Mouse (Mus musculus) C2C12 (cell line): ENCODE results near the gene Mink1. TPM values are rescaled to one million over a fixed set of nuclear protein-coding genes. Genes with fewer than 3 reads are reported as not detected.

Source experiments
- H3K27me3 ChIP-seq: one replicate; pipeline ENCODE4 v1.6.1; 2011; ENCODE audit not compliant: control insufficient read depth, insufficient read depth, insufficient read length
- H3K36me3 ChIP-seq: one replicate; pipeline ENCODE4 v1.6.1; 2011; ENCODE audit not compliant: control insufficient read depth, insufficient read depth
- H3K4me3 ChIP-seq: one replicate; pipeline ENCODE4 v1.5.1; 2011; ENCODE audit warnings: mild to moderate bottlenecking, control low read depth; ENCODE audit not compliant: poor library complexity, insufficient read depth, severe bottlenecking
- H3K79me2 ChIP-seq: one replicate; pipeline ENCODE4 v1.6.1; 2011; ENCODE audit not compliant: control insufficient read depth, insufficient read depth
- H3K79me3 ChIP-seq: one replicate; pipeline ENCODE4 v1.6.1; 2011; ENCODE audit warnings: low read depth, control low read depth
- H3ac ChIP-seq: one replicate; pipeline ENCODE3; 2011; ENCODE audit warnings: low read depth; ENCODE audit not compliant: control insufficient read depth, insufficient read length
- CEBPB ChIP-seq: IDR thresholded peaks from one replicate; pipeline ENCODE4 v1.6.1; 2011; ENCODE audit warnings: low read depth, mild to moderate bottlenecking, control low read depth, moderate library complexity
- CTCF ChIP-seq: IDR thresholded peaks from one replicate; pipeline ENCODE4 v1.5.1; 2011; ENCODE audit not compliant: control insufficient read depth, insufficient read depth, insufficient read length
- FOSL1 ChIP-seq: IDR thresholded peaks from one replicate; pipeline ENCODE4 v1.8.0; 2011; ENCODE audit warnings: mild to moderate bottlenecking, low read length; ENCODE audit not compliant: poor library complexity, insufficient read depth, severe bottlenecking
- MAX ChIP-seq: IDR thresholded peaks from one replicate; pipeline ENCODE4 v1.6.1; 2011; ENCODE audit warnings: mild to moderate bottlenecking, control low read depth
- MYOD1 ChIP-seq: IDR thresholded peaks from one replicate; pipeline ENCODE4 v1.6.1; 2011; ENCODE audit warnings: low read depth; ENCODE audit not compliant: control insufficient read depth, insufficient read length
- MYOG ChIP-seq: IDR thresholded peaks from one replicate; pipeline ENCODE4 v1.6.1; 2011; ENCODE audit not compliant: control insufficient read depth, insufficient read length; ENCODE audit errors: extremely low read depth
- USF1 ChIP-seq: IDR thresholded peaks from one replicate; pipeline ENCODE4 v1.6.1; 2011; ENCODE audit warnings: low read depth, mild to moderate bottlenecking, control low read depth, moderate library complexity
- polyA plus RNA-seq: library from polyadenylated mRNA; unstranded; fragments of >200 nt; fragmentation: generic; extraction: Trizol; gene quantifications from one replicate; pipeline ENCODE4 v1.2.1, GENCODE M21; 2012; ENCODE audit warnings: missing spikeins

The Mink1 gene
- polyA plus RNA-seq, 1 experiment = 34.5 TPM

GRCm38 (mm10) chr11:70580921-70581320, 18.2 kb downstream of the Mink1 start:
- Histone ChIP-seq H3K27me3 (no peaks in the 10 kb centered on the region), H3K4me3 (no peak overlapping the region), H3ac (no peak overlapping the region), H3K79me3 (peaks cover 48% of the 10 kb centered on the region), H3K36me3 (no peaks in the 10 kb centered on the region), H3K79me2 (peaks cover 98% of the 10 kb centered on the region)
- TF ChIP-seq CEBPB (no peak), CTCF (no peak), MAX (no peak), MYOD1 (no peak), FOSL1 (no peak), USF1 (no peak), MYOG (no peak)

GRCm38 (mm10) chr11:70582196-70582595, 19.5 kb downstream of the Mink1 start:
- Histone ChIP-seq H3K4me3 (no peak overlapping the region), H3K27me3 (no peaks in the 10 kb centered on the region), H3ac (no peak overlapping the region), H3K36me3 (no peaks in the 10 kb centered on the region), H3K79me3 (peaks cover 48% of the 10 kb centered on the region), H3K79me2 (peaks cover 98% of the 10 kb centered on the region)
- TF ChIP-seq CTCF (no peak), MYOD1 (no peak), CEBPB (no peak), MYOG (no peak), USF1 (no peak), MAX (no peak), FOSL1 (no peak)

DNA sequence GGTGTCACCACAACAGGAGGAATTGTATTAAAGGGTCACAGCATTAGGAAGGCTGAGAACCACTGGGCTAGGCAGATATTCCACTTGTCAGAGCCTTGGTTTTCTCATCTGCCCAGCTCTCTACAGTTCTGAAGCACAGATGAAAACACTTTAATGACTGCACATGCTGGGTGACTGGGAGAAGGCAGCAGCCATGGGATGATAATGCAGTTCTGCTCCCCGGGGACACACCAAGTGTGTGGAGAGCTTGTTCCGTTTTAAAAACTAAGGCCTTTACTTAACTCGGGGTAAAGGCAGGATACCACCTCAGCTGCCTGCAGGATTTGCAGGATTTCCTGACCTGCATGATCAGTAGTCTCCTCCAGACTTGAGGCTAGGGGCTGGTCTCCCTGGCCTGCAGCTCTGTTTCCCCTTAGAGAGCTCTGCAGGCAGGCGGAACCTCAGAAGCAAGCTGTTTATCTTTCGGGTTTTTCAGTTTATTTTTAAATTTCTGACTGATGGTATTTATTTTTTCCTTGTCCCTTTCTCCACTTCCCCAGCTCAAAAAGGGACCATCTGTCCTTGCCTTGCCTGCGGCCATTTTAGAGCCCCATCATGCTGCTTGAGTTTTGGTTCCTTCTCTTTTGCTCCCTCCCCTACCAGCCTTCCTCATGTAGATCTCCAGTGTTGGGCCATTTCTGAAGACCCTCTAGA, 20.5 kb downstream of the Mink1 start:
- Histone ChIP-seq H3K79me2 (peaks cover 99% of the 10 kb centered on the region), H3K4me3 (no peak overlapping the region), H3K27me3 (no peaks in the 10 kb centered on the region), H3ac (no peak overlapping the region), H3K36me3 (no peaks in the 10 kb centered on the region), H3K79me3 (peaks cover 53% of the 10 kb centered on the region)
- TF ChIP-seq MYOD1 (no peak), USF1 (no peak), MYOG (no peak), CEBPB (no peak), MAX (no peak), CTCF (no peak), FOSL1 (no peak)

DNA sequence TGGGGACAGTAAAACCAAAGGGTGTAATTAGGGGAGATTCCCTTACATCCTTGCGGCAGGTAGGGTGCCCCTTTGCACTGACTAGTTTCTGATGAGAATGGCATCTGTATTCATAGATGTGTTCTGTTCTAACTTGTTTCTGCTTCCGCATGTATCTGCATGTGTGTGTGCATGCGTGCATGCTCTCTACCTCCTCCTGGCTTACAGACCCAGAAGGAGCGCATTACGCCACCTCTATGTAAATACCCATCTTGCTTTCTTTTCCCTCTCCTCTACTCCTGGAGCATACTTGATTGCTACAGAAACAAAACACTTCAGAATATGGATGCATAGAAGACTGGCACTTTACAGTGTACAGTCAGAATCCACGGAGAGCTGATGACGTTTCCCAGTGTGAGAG, 21.1 kb downstream of the Mink1 start:
- H3K79me3 ChIP-seq = peaks cover 55% of the 10 kb centered on the region
- no peak overlapping the region for H3K4me3 ChIP-seq
- peaks cover 99% of the 10 kb centered on the region for H3K79me2 ChIP-seq
- no peaks in the 10 kb centered on the region for H3K36me3 ChIP-seq
- no peak for TF ChIP-seq MYOG
- no peak for TF ChIP-seq CTCF
- H3ac ChIP-seq = no peak overlapping the region
- H3K27me3 ChIP-seq = no peaks in the 10 kb centered on the region

DNA sequence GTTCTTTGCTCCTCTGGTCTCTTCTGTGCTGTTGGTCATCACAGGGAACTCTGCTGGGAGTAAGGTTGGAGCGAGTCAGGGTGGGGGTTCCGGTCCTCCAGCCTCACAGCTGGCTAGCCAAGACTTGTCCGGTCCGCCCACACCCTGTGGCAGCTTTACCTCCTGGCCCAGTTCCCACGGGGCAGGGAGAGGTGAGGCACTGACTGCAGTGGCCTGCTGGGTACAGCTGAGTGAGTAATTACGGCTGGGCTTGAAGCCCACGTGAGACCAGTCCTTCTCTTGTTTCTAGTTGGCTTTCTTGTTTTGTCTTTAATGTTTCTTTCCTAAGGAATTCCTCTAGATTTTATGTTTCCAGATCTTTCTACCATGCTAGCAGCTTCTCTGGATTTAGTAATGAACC, 22.8 kb downstream of the Mink1 start:
- TF ChIP-seq MAX (peak; percentile 72), USF1 (peak; percentile 50), CEBPB (no peak), MYOD1 (peak; percentile 18)
- Histone ChIP-seq H3K79me3 (peaks cover 57% of the 10 kb centered on the region), H3K4me3 (no peak overlapping the region), H3K79me2 (peaks cover 99% of the 10 kb centered on the region), H3ac (no peak overlapping the region), H3K27me3 (no peaks in the 10 kb centered on the region), H3K36me3 (no peaks in the 10 kb centered on the region)

- Histone ChIP-seq H3K79me2 (peaks cover 98% of the 10 kb centered on the region), H3K4me3 (no peak overlapping the region), H3ac (no peak overlapping the region), H3K79me3 (peaks cover 58% of the 10 kb centered on the region), H3K36me3 (no peaks in the 10 kb centered on the region), H3K27me3 (no peaks in the 10 kb centered on the region)
- TF ChIP-seq MYOD1 (no peak), MAX (no peak)
These were observed 23.6 kb downstream of the Mink1 start for GRCm38 (mm10) chr11:70586261-70586660.

- Histone ChIP-seq H3K36me3 (no peaks in the 10 kb centered on the region), H3K79me2 (peaks cover 98% of the 10 kb centered on the region), H3K79me3 (peaks cover 56% of the 10 kb centered on the region), H3K4me3 (no peak overlapping the region), H3ac (no peak overlapping the region), H3K27me3 (no peaks in the 10 kb centered on the region)
- no peak for TF ChIP-seq FOSL1
- TF ChIP-seq MYOG = no peak
- TF ChIP-seq CTCF = no peak
- no peak for TF ChIP-seq MAX
- no peak for TF ChIP-seq MYOD1
- TF ChIP-seq USF1 = no peak
- no peak for TF ChIP-seq CEBPB
These were observed 24.3 kb downstream of the Mink1 start for GRCm38 (mm10) chr11:70586954-70587353.
